Mouse (Mus musculus) gonadal fat pad, adult 2 months (tissue): ENCODE measurements around the gene Utrn. TPM values are rescaled to one million over a fixed set of nuclear protein-coding genes. Genes with fewer than 3 reads are reported as not detected.

ENCODE experiments used
- DNase-seq: peaks from one replicate; pipeline ENCODE4 v3.0.0-alpha.2; 2012; ENCODE audit warnings: low read depth
- polyA plus RNA-seq: library from polyadenylated mRNA; depleted of rRNA; stranded (reverse); fragments of >200 nt; gene quantifications from 2 replicates; pipeline ENCODE4 v1.2.3, GENCODE M21; 2012

Utrn gene
- polyA plus RNA-seq, 1 experiment: 31.9 TPM

DNA sequence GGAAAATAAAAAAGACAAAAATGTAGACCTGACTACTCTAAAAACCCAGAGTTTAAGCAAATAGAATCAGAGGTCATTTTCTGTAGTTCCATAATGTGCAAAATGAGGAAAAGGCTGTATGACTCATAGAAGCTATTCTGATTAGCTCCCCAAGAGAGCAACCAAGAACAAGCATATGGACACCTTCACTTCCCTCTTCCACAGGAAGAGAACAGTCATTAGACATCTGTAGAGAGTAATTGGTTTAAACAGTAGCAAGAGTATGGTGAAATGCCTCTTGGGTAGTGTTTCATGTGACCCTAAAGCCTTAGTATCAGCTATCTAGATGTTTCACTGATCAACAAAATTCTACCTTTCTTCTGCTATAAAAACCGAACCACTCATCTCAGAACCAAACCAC, 133.5 kb downstream of the Utrn start:
- no peak for DNase-seq

DNA sequence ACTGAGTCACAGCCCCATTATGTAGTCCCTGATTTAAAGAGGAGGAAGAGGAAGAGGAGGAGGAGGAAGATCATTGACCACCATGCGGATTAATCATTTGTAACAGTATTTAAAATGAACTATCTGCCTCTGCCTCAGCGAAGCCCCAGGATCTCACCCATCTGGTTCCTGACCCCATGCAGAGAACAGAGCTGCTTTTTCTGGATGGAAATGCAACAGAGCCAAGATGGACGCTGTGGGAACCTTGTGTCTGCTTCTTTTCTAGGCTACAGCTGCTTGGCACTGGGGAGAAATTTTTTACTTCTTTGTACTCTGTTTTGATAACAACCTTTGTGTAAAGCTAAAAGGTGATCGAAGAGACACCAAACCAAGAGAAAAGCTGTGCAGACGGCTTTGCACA, 137.7 kb downstream of the Utrn start:
- no peak for DNase-seq

DNA sequence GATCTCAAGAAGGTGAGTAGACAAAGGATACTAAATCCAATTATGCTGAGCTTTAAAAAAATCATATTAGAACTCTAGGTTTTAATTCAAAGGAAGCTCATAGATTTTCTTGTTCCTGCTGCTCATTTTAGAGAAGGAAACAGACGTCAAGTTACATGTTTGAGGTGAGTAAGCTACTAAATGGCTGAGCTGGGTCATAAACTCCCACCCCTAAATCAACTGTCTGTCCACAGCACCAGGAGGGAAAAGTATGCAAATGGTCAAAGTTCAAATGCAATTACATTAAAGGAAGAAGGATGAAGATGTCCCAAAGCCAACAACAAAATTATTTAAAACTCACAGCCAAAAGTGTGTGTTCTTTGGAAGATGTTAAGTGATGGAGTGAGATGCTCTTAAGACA, 139.5 kb downstream of the Utrn start:
- no peak for DNase-seq

DNA sequence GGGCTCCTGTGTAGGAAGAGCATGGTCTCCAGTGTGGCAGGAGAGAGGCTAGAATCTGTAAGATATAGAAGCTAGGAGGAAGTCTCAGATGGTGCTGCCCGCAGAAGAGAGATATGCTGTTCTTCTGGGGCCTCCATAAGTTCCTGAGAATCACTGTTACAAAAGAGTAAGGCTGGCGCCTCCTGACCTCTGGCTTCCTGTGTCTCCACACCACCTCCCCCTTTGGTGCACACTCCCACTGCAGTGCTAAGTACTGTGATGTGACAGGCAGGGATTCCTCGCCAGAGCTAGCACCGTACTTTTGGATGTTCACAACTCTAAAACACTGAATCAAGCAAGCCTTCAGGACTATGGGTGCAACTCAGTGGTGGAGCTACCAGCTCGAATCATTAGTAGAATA, 140.1 kb downstream of the Utrn start:
- DNase-seq: no peak

DNA sequence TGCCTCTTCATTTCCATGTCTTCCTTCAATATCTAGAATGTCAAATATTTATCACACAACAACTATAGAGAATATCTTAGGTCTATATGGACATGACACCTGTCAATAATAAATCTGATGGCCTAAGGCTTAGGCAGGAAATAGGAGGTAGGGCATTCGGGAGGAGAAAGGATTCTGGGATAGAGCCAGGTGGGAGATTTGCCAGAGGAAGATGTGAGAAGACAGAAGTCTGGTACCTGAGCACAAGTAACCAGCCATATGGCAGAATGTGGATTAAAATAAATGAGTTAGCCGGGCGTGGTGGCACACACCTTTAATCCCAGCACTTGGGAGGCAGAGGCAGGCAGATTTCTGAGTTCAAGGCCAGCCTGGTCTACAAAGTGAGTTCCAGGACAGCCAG, 141.3 kb downstream of the Utrn start:
- no peak for DNase-seq

DNA sequence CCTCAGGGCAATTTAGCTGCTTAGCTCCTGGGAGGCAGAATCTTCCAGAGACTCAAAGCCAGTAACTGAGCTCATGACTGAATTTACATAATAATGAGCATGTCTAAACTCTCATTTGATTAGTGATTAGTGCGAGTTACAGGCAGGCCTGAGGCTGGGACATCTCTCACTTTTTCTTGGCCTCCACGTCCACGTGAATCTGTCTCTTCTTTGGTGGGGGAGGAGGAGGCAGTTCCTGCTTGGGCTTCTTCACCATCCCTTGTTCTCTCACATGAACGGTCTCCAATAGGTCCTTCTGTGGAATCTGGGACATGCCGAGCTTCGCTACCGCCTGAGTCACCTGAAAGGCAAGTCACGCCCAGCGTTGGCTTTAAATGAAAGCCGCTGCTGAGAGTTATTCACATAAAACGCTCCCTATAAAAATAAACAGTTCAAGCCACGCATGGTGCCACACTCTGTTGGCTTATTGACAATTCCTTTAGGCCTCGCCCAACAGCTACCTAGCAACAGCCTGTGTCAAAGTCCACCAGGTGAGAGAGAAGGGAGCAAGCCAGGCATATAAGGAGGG, 143.0 kb downstream of the Utrn start:
- no peak for DNase-seq

DNA sequence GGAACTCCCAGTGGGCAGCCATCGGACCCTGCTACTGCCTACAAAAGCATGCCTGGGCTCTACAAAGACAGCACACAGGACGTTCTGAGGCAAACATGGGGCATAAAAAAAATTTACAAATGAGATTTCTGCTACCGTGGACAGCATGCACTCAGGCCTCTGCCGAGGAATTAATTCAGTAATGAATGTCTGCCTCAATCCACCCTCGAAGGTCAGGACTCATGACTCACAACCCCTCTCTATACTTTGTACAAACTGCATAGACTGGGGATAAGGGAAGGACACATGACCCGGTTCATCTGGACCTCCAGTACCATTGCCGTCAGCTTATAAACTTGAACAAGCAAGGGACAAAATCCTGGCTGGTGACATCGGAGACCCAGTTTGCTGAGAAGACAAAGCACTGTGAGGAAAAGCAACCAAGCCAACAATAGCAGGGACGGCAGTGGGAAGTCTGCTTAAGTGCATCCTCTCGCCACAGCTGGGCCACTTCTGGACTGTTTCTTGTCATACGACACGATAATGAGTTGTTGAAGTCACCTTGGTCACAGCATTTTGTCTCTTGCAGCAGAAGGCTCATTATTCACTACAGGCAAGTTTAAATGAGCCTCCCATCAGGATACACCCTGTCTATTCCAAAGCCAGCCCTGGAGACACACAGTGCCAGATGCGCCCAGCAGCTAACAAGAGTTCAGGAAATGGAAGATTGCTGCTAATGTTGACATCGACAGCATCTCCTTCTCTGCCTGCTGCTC, 144.7 kb downstream of the Utrn start:
- no peak for DNase-seq

DNA sequence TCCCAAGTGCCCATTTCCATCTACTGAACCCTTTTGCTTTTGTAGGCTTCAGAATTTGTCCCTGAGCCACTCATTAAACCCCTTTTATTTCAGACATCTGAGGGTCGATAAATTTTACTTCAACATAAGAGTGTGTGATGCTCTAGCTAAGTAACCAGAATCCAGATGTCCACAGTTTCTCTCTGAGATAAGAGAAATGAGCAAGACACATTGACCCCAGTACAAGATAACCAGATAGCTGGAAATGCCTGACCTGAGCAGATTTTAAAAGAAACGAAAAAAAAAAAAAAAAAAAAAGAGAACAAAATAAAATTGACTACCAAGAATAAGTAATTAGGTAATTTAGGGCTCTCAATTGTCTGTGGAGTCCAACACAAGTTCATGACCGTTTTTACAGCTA, 145.9 kb downstream of the Utrn start:
- DNase-seq: no peak

DNA sequence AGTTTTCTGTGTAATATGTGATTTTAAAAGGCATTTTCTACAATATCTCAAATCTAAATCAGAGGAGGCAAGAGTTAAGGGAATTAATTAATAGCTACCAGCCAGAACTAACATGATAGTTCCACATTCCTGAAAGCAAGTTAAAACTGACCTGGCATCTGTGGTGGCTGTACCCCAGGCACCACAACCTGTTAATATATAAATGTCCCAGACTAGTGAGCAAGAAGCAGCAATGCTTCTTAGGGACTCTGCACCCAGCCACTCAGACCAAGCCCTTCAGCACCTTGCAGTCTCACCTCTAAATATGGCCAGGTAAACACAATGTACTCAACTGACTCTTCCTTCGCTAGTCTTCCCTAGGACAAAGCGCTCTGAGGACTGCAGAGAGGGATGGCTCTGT, 147.1 kb downstream of the Utrn start:
- DNase-seq: no peak

DNA sequence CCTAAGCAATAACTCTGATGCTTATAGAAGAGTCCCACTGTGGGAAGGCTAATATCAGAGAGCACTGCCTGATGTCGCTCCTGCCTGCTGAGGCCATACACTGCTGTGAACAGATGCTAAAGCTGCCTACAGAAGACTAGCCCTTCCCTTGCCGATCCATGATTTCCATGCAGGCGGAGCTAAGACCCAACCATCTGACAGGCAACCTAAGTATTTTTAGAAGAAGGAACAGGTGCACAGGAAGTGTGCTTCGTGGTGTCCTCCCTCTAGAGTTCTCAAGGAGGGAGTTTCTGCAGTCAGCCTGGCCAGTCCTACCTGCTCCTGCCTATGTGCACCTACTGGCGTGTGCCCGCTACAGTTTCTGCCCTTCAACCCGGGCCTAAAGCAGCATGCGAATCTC, 150.8 kb downstream of the Utrn start:
- DNase-seq: no peak

DNA sequence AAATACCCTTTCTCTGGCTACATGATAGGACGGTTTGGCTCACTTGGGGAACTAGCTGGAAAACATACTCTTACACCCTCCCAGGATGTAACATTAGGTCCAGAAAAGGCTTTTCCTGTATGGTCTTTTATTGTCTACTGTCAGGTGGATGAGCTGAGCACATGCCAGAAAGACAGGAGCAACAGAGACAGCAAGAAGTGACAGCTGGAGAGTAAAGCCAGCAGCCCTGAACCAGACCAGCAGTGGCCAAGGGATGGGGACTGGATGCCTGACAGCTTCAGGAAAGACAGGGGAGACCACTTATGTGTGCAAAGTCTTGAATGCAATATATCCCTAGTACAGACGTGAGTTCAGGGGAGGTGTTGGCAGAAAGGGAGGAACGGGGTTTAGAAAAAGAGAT, 151.8 kb downstream of the Utrn start:
- DNase-seq: no peak

DNA sequence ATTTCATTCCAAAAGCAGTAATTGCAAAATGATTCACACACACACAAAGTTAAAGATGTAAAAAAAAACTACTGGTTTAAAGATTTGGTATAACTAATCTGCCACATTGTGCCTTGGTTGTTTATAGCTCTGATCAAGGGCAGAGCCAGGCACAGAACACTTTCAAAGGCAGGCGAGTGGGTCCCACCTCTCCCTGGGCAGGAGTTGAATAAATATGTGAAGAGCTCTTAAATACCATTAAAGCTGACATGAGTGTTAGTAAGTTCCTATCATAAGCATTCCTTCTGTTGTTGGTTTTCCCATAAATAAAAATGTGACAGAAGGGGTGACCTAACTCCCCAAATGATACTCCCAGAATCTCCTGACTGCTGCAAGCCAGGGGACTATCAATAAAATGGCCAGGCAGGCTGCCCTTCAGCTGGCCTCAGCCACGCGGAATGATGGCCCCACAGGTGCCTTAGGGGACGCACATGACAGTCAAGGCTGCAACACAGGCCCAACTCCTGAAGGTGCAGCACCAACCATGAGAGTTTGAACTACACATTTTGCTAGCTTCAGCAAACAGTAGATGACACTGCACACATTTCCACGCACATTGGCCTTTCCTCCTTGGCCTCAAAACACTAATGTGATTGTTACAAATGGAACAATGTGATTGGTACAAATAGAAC, 152.4 kb downstream of the Utrn start:
- no peak for DNase-seq

DNA sequence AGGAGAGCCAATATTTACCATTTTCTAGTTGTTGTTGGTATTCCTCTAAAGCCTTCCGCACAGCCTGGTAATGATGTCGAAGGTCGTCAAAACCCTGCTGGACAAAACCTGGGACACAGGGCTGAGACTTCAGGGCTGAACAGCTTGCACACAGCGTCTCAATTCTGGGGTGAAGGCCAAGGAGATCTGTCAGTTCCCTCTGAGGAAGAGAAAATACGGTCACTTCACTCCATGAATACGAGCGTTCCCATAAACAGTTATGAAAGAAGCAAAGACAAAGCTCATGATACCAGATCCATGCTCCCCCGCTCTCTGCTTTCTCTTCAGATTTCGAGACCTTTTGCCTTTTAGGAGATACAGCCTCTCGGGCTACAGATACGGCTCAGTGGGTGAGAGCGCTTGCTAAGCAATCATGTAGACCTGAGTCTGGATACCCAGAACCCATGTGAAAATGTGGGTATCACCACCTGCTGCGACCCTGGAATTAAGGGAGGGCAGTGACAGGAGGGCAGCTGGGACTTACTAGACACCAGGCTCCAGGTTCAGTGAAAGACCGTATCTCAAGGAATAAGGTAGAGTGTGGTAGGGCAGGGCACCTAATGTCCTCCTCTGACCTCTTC, 155.8 kb downstream of the Utrn start:
- no peak for DNase-seq

DNA sequence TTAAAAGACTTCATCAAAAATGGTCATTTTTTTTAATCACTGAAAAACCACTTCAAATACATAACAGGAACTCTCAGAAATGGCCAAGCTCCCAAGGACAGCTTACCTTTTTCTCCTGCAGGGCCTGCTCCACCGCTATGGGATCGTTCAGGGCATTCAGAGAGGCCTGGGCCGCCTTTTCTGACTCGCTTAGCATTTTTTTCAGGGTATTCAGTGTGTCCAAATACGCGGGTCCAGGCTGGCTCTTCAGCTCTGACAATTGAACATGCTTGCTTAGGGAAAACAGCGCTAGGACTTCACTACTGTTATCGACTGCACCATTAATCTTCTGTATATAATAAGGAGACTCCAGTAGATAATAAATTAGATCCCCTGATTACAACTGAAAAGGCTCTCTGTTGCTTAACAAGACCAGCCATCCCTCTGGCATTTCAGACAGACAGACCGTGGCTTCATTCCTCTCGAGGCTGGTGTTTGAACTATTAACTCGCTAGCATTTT, 157.8 kb downstream of the Utrn start:
- DNase-seq: no peak

DNA sequence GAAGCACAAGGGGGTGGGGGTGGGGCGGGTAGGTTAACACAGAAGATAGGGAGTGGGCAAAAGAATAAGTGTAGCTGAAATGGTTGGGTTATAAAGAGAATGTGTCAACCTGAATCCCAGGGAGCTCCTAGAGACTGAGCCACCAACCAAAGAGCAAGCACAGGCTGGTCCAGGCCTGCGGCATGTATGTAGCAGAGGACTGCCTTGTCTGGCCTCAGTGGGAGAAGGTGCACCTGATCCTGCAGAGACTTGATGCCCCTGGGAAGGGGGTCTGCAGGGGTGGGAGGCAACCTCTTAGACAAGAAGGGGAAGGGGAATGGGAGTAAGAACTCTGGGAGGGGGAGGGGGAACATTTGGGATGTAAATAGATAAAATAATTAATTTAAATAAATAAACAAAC, 162.6 kb downstream of the Utrn start:
- DNase-seq: no peak

DNA sequence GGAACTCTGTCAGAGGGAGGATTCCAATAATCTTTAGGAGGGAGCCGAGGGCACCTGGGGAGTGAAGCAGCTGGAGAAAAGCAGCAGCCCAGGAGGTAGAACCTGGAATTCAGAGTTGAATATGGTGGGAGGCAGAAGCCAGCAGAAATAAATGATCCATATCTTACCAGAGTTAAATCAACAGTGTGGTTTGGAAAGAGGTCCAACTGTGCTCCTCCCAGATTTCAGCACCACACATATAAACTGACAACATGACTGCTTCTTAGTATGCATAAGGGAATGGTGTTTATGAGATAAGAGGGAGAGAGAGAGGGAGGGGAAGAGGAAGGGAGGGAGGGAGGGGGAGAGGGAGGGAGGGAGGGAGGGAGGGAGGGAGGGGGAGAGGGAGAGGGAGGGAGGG, 163.2 kb downstream of the Utrn start:
- no peak for DNase-seq

DNA sequence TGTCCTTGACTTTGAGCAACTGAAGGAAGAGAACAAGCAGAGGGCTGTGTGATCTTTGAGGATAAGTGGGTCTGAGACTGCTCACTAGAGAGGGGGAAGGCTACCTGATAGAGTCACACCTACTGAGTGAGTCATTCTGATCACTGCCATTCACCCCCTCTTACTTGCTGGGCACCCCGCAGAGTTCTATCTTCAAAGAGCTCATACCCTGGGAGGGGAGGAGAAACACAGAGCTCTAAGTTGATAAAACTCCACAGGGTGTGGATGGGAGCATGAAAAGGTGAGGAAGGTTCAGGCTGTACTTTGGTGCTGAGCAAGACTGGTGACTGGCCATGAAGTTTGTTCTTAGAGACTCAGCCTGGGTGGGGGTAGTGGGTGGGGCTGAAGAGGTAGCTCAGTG, 164.9 kb downstream of the Utrn start:
- DNase-seq: no peak

DNA sequence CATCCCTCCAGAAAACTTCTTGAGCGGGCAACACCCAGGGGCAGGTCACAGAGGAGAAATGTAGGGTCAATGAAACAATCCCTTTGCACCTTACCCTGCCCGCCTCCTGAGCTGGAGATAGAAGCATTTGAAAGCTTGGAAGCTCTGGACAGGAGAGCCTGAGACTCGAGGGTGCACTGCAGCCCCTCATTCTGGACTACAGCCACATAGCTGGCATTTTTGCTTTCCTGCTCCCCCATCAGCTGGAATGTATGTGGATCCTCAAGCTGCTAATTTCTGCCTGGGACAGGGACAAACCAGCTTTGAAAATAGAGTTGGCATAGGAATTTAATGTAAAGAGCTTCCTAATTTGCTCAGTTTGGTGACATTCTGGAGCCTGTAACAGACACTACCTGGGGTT, 165.6 kb downstream of the Utrn start:
- no peak for DNase-seq

DNA sequence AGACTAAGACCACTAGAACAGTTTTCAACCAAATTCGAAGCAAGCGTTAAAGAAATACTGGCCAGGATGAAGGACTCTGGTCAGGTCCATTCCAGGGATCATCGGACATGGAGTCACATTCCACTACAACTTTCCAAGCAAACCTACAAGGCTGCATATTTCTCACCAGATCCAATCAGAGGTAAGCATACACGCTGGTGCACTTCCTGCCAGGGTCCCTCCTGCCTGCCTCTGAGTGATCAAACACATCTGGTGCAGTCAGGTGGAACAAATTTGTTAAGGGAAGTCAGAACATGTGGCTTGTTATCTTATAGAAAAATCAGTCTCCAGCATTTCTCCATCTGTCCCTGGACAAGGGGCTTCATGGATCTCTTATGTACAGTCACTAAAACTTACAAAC, 167.0 kb downstream of the Utrn start:
- DNase-seq: no peak

DNA sequence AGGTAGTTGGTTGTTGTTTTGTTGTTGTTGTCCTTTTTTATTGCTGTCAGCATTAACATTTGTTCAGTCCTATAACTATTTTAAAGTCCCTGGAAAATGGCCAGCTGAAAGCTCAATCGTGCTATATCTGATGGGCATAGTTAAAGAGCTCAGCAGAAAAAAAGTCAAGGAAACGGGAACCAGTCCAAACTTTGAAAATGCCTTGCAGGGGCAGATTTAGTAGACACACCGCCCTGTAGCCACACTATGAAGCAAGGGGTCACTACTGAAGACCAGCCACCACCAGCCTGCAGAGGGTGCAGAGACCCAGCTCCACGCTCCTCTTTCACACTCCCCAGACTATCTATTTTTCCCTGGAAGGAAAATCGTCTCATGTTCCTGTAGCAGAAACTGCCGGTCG, 167.5 kb downstream of the Utrn start:
- no peak for DNase-seq

DNA sequence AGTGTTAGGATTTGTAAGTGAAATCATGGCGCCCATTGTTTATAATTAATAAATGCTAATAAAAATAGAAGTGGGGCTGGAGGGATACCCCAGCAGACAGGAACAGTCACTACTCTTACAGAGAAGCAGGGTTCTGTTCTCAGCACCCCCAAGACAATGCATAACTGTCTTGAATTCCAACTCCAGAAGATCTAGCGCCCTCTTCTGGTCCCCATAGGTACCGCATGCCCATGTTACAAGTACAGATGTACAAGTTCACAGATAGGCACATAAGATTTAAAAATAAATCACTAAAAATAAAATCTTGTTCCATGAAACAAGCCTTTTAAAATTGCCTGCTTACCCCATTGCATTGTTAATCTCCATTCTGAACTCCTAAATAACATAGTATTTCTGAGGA, 168.6 kb downstream of the Utrn start:
- no peak for DNase-seq

DNA sequence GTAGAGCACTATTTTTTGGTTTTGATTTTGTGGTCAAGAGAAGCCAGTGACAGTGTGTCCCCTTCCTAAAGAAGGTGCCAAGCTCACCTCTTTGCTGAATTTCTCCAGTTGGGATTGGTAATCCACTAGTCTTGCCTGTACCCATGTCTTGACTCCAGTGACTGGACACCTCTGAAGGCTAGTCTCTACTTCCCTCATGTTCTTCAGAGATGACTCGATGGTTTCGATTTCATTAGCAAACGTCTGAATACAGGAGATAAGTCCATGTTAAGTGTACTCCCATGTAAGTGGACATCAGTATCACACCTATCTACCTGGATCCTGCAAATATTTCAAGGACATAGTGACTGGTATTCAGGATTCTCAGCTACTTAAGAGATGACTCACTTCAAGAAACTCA, 171.3 kb downstream of the Utrn start:
- no peak for DNase-seq

DNA sequence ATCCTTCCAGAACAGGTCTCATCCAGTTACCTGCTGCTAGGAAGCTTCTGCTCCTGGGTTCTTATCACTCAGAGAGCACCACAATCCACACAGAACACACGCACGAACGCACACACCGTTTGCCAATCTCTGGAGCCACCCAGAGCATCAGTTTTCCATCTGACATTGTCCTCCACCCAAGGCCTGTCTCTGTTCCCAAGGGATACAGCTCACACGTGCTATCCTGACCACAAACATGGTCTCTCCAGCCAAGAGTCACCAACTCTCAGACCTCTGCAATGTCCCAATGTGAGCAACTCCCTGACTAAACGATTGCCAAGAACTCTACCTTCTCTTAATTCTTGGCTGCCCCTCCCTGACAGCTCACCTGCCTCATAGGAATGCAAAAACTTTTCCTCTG, 172.5 kb downstream of the Utrn start:
- DNase-seq: no peak
